Mouse (Mus musculus) cortical plate, adult 2 months (tissue): ENCODE results near the gene Fuca1.

ENCODE experiments used
- CTCF ChIP-seq: fragments of 200-500 bp; IDR thresholded peaks from 2 replicates; pipeline ENCODE4 v1.5.1; 2011; ENCODE audit warnings: mild to moderate bottlenecking, control low read depth, low read length; ENCODE audit not compliant: insufficient read depth; ENCODE audit errors: extremely low read depth
- POLR2A ChIP-seq: fragments of 200-500 bp; IDR thresholded peaks from 2 replicates; pipeline ENCODE4 v1.6.1; 2011; ENCODE audit warnings: mild to moderate bottlenecking, low read length, control low read depth; ENCODE audit not compliant: insufficient read depth; ENCODE audit errors: extremely low read depth

DNA sequence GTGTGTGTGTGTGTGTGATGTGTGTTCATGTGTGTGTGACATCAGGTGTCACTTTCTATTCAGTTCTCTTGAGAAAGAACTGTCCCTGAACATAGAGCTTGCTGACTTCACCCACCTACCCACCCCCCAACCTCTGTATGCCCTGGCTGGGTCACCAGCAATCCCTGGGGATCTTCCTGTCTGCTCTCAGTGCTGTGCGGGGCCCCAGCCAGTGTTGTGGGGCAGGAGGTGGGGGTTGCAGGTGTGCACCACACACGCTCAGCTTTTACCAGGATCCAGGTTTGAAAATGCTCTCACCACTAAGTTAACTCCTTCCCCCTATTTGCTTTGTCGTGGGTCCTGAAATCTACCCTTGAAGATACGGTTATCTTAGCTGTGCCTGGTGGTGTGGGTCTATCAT, 34.4 kb upstream of the Fuca1 start:
- no peak for TF ChIP-seq CTCF
- no peak for TF ChIP-seq POLR2A
